Mouse (Mus musculus) thymus, postnatal 36 days (tissue): ENCODE measurements at regions not wholly inside any gene's neighbourhood (a gene's known extent, or its start where the extent isn't known, plus 50 kb on each side); places are given as distances from the start of the nearest gene placed in this dataset.

Experiments used
- DNase-seq, 2 experiments: peaks; one replicate each; pipeline ENCODE4 v3.0.0; 2022; ENCODE audit warnings: mixed read lengths in 2 of 2

DNA sequence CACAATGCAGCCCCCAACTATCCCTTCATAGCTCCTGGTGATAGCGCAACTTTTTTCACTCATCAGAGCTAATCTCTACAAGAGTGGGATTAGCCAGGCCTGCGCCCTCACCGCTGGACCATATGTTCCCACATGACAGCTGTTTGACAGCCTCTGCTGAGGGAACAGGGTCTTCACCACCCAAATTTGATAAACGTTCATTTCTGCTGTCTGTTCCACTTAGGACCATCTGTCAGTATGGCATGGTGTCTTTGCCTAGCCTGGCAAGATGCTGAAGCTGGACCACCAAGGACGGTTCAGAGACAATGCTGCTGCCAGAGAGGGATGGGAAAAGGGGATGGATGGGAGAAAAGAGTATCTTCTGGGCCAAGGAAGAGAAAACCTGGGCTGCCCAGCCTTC lies 321.4 kb downstream of the Mycn start:
- no peak for DNase-seq

DNA sequence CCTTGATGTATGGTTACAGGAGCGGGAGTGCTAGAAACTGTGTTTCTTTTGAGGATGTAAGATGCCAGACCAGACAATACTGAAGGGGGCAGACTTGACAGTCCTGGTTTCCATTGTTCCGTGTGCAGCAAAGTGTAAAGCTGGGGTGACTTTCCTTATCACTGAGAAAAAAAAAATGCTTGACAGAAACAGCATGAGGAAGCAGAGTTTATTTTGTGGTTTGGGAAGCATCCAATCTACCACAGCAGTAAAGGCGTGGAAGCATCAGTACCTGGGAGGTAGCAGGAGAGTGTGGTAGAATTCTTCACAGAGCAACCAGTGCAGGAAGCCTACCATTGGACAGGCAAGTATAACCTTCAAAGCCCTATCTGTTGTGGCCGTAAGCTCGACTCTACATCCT lies 322.3 kb downstream of the Mycn start:
- no peak for DNase-seq

DNA sequence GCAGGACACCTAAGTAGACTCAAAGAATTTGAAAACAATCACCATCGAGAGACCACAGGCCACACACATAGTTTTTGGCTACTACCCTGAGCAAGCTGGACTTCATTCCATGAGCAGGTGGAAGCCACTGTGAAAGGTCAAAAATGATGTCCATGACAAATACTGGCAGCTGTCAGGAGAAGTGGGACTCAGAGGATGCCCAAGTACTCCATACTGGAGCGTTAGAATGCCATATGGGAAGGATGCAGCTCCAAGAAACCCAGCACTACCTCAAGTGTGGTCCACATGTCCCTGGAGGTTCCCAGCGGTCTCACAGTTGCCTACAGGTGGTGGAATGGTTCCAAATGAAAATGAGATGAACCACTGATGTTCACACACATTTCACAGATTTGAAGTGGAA lies 329.2 kb downstream of the Mycn start:
- no peak for DNase-seq

DNA sequence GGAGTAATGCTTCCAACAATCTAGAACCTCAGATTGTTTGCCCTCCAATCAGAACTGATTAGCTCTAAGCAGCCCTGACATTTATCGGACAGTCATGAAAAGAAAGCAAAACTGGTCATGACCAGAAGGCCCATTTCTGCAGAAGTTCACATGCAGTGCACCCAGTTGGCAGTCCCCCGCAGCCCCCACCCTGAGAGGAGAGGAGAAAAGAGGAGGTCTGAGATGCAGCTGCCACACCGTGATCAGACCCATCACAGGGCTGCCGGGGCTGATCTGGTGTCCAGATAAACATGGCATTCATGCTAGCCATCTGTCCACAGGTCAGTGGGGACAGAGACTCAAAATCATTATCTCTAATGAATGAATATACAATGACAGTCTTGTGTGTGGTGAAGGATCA lies 330.9 kb downstream of the Mycn start:
- DNase-seq, result no peak

DNA sequence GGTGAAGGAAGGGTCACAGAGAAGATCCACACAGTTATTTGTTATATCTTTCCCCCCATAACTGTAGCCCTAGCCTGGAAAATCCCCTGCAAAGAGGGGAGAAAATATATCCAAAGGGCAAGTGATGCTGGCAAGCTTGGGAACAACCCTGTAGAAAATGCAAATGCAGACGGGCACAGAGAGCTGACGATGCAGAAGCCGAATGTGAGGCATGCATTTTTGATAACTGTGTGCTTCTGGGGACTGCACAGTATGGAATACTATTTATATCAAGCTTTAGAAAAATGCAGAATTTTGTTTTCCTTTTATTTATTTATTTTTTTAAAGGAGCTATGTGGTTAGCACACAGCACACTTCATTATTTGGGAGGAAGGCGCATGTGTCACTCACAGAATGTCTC lies 333.7 kb downstream of the Mycn start:
- DNase-seq, result no peak

DNA sequence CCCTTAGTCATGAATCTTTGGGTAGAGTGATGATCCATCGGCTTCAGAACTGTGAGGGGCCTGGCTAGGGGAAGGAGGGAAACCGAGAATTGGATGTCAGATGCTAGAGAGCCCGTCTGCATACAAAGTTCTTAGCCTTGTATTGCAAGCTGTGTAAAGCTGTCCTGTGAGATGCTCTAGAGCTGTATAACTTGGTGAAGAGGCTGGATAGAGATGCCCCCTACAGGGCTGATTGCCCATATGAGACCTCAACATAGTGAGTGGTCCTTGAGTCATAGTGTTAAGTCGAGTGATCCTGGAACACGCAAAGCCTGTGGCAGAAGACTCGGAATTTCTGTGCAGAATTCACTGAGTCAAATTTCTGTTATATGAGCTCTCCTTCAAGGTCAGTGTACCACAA lies 334.8 kb downstream of the Mycn start:
- DNase-seq, result no peak

DNA sequence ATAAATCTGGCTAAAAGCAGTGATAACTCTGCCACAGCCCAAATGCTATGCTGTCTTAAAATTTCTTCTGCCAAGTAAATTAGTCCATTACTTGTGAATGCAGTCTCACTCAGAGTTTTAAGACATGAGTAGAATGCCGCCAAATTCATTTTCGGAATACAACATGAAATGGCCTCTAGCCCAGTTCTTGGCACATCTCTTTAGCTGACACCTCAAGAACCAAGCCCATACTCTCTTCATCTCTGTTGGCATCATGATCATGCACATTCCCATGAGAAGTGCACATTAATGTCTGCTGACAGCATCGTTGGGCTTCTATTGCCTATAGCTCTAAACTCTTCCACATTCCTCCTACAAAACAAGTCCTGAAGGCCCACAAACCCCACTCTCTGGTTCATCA lies 336.2 kb downstream of the Mycn start:
- no peak for DNase-seq

DNA sequence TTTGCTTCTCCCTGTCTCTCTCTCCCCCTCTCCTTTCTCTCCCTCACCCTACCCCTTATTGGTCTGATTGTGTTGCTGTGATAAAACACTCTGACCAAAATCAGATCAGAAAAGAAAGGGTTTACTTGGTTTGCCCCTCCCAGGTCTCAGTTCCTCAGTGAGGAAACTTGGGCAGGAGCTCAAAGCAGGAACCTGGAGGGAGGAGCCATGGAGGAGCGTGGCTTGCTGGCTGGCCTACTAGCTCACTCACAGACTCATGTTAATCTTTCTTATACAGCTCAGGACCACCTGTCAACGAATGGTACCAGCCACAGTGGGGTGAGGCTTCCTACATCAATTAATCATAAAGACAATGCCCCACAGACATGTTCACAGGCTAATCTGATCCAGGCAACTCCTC lies 339.4 kb downstream of the Fam49a start:
- no peak for DNase-seq

DNA sequence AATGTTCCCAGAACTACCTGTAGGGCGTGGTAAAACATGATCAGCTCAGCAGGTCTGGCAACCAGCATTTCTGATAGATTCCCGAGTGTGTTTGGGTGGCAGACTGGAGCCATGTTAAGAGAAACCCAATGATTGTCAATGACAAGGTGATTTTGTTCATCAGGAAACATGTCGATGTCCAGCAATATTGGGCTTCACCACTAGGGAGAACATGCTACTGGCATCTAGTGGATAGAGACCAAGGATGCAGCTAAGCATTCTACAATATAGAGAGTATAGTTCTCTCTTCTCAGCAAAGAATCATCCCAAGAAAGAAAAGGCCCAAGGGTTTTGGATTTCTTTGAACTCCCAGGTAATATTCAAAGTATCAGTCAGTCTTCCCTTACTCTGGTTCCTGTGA lies 333.5 kb downstream of the Fam49a start:
- no peak for DNase-seq

DNA sequence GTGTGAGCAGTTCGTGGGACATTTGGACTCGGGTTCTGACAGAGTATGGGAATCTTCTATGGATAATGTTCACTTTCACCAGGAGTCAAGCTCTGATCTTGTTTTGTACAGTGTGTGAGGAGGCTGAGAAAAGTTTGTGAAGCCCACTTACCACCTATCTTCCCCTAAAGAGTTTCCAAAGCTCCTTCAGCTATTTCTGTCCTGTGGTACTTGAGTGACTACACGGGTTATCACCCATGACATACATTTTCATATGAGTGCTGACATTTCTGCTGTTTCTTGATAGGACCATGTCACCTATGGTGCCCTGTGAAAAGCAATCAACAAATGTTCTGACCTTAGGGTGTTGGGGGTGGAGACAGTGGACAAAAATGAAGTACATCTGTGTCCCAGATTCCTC lies 332.6 kb downstream of the Fam49a start:
- no peak for DNase-seq

DNA sequence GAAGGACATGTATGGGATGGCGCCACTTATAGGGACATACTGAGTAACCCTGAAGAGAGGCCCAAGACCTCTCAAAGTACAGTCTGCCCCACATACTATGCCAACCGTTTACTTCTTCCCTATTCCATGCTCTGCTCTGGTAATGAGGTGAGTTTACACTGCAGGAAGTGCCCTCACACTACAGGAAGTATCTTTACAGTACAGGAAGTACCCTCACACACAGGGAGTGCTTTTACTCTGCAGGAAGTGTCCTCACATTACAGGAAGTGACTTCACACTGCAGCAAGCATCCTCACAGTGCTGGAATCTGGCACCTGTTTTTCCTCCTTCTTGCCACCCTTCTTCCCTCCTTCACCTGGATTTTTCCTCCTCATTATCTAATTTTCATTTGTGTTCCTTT lies 331.4 kb downstream of the Fam49a start:
- DNase-seq, result no peak

DNA sequence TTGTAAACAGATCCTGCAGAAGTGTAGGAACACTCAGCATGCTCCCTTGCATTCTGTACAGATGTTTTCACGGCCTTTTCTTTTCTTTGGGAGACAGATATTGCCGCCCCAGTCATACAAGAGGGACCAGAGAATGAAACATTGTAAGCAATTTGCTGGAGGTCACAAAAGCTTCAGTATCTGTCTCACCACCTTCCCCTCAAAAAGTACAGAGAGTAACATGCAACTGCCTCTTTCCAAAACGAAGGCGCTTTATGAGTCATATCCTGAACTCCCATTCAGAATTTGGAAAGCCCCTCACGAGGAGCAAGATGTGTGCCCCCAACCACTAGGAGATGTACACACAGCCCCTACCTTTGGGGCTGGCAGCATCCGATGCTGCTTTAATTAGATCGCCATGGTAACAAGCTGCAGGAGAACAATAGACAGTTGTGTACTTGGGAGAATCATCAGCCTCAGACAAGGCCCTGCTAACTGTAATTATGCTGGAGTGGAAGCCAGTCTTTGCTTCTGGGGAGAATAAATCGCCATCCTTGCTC lies 328.9 kb downstream of the Fam49a start:
- no peak for DNase-seq

DNA sequence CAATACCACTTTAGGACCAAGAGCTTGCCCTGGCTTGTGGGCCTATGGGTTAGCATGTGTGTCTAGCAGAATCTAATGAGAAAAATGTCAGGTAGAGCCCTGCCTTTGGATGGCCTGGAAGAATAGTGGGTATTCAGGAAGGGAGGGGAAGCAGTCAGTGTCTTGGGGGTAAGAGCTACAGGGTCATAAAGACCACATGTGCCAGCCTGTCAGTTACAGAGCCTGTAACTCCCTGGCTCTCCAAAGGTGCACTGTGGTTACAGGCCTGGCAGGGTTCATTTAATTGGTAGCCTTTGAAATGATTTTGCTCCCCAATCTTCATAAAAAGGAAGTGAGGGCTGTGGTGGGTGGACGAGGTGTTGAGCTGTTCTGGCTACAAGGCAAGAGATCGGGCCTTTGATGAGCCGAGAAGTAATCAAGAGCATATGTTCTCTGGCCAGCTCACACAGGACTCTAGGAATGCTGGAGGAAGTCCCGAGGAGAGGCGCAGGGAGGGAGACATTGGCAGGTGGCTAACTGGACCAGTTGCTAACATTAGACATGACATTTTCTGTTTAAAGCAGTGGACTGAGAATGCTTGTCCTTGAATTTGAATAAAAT lies 326.9 kb downstream of the Fam49a start:
- DNase-seq, result no peak

DNA sequence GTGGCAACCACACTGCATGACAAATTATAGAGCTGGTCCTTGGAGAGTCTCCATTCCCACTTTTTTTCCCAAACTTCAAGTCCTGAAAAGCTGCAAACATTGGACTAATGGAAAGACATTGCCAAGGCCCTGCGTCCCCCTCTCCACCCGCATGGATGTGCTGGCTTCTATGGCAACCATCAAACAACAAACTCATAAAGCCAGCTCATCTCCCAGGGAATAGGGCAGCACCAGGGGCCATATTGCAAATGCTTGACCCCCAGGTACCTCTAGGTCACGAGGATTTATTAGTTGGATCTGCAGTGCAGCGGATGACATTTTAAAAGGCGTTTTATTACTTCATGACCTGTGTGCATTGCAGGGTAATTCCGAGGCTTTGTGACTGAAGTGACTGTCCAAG lies 324.5 kb downstream of the Fam49a start:
- no peak for DNase-seq

DNA sequence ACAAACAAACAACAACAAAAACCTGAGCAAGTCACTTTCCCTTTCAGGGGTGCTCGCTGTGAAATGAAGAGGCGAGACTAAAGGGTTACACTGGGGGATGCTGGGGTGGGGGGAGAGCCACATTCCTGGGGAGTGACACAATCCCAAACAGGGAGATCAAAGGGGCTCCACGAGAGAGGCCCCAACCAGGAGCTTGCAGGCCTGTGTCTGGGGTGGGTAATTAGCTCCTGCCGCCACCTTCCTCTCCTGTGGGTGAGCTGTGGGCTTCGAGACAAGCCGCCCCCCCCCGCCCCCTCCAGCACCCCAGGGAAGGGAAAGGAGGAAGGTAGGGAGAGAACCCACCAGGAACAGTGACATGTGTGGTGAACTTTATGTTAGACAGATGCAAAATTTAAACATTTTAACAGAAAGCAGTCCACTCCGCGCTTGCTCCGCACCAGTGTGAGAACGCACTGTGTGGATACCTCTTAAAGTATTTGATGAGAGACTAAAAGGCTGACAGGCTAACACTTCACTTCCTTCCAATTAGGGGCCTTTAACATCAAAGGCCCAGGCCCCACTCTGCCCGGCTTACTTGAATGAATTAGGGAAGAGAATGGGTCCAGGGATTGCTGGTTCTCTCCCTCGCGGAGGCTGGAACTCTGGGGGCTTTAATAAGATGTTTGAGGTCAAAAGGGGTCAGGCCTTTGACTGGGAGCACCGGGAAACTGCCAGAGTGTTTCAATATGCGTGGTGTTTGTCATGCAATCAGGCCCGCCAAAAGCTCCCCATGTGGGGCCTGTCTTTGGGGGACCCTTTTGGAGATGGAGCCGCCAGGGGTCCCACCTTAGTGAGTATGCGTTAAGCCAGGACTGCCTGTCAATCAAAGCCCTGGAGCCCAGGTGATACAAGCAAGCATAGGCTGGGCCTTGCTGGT lies 319.6 kb downstream of the Fam49a start:
- no peak for DNase-seq

DNA sequence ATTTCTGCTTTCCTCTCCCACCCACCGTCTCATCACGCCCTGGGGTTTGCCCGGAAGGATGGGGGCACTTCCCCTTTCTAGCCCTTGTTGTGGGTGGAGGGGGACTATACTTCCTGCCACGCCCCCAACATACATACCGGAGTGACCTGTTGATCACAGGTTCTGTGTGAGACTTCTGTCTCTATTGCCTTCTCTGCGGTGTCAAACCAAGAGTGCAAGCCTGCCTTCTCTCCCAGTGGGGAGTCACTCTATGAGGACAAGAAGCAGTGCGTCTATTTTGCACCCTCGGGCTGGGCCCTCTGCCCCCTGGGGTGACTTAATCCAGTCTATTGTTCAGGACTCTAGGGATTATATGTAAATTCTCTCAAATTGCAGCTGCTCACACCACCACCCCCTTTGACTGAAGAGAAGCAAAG lies 318.8 kb downstream of the Fam49a start:
- peak; percentile 62 to 70 for DNase-seq

DNA sequence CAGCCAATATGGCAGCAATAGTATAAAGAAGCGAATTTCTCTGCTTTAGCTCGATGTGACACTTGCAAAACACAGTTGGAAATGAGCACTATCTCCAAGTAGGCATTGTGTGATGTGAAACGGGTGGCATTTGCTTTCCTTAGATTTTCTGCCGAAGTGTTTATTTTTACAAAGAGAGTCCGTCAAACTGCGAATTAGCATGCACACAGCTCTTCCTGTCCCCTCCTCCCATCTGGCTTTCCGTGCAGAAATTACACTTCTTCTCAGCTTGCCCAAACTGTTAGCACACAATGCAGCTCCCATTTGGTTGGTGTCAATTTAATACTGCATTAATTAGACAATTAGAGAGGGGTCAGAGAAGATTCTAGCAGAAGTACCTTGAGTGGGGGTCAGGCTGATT lies 316.3 kb downstream of the Fam49a start:
- DNase-seq, result no peak

DNA sequence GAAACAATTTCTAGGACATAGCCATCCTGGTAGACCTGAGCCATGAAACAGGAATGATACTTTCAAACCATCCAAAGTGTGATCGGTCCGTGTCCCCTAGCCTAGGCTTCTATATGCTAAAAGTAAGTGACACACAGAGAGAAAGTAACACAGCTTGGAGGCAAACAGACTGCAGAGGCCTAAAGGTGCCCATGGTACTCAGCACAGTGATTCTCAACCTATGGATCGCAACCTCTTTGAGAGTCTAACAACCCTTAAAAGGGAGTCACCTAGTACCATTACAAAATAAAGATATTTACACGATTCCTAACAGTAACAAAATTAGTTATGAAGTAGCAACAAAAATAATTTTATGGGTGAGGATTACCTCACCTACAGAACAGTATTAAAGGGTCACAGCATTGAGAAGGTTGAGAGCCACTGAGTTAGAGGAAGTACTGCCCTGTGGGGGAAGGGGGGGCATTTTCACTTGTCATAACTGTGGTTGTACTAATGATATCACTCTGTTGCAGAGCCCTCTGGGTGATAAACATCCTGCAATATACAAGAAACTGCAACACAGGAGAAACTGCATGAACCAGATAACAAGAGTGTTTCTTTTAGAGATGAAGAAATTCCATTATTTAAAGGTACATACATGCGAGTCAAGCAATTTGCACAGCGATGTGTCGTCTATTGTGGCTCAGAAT lies 308.8 kb downstream of the Fam49a start:
- DNase-seq, result no peak

DNA sequence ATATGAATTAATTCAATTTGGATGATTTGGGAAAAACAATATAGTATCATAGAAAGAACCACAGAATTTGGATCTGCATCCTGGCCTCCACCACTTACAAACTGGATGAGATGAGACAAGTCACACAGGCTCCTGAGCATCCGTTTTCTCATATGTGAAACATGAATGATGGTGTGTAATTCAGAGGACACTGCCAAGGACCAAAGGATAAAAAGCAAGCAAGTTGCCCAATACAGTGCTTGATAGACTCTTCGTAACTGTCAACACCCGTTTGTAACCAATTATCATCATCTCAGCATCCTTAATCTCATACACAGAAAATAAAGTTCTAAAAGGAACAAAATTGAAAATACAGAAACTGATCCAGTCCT lies 305.8 kb downstream of the Fam49a start:
- no peak for DNase-seq

DNA sequence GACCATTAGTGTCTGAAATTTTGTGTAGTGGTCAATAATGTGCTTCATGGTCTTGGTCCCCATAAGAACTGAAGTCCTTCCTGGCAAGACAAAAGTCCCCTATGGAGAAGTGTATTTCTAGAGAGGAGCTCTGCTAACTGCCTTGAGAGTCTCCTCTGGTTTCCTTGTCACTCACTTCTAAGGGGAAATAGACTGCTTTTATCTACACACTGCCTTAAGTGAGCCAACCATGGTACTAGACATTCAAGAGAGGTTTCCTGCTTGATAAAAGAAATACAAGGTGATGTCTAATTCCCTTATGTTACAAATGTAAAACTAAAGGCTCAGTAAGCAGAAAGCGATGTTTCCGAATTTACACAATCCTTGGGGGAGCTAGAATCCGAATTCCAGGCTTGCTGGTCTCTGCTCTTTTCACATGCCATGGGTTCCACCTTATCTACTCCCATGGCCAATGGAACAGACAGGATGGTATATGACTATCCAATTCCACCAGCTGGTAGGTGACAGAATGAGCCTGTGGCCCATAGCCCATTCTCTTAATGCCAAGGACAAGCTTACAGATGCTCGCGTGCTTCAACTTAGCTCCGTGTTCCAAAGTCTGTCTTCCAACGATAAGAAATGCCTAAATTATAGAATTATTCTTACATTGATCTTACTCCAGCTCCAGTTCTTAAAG lies 305.3 kb downstream of the Fam49a start:
- no peak for DNase-seq

DNA sequence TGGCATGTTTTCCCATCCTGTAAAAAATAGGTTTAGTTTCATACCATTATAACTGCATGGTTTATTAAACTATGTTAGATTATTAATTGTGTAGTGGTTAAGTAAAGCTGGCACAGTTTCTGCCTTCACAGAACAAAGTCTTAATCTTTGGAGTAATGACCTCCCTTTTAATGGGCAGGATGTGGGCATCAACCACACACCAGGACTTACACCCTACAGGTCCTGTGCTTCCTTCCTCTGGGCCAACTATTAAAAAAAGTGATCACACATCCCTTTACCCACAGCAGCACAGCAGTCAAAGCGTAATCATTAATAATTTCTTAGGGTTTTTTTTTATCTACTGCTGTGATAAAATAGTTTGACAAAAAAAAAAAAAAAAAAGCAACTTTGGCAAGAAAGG lies 300.3 kb downstream of the Fam49a start:
- no peak for DNase-seq

DNA sequence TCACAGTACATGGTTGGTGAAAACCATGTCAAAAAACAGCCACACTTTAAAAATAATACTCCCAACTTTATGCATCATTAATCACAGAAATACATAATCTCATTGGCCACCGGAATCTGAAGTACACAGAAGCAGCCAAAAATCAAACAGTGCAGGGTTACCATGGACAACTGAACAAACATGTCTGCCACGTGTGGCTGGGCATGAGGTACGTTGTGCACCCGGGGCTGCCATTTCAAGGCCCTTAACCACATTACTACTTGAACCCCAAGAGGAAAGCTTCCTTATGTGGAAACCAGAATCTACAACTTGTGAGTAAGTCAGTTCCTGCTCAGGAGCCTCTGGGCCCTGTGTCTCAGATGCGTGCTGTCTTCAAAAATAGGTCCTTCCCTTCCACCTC lies 289.9 kb downstream of the Fam49a start:
- DNase-seq, result no peak

DNA sequence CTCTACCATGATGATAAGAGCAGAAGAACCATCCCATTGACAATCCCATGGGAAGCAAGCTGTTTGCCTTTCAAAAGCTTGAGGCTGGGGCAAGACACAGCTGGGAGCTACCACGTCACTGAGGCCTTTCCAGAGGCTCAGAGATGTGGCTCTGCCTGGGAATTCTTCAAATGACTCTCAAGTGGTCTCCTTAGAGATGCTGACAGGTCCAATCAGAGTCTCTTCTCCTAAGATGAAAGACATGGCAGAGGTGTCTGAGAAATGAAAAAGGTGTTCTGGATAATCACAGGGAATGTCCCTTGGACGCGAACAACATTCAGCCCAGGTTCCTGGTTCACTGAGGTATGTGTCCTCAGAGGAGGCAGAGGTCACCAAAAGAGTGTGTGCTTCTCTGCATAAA lies 287.7 kb downstream of the Fam49a start:
- no peak for DNase-seq
